Mouse (Mus musculus) G1E (cell line): ENCODE measurements around the gene Hist2h2bb. TPM values are rescaled to one million over a fixed set of nuclear protein-coding genes. Genes with fewer than 3 reads are reported as not detected.

Source experiments
- ATAC-seq: 2 replicates; pipeline ENCODE4 v1.8.0; 2016; ENCODE audit warnings: mild to moderate bottlenecking; ENCODE audit not compliant: insufficient number of reproducible peaks, poor library complexity, low FRiP score, severe bottlenecking; ENCODE audit errors: extremely low read depth
- DNase-seq: peaks from one replicate; pipeline ENCODE4 v3.0.0; 2012; ENCODE audit warnings: low spot score
- H3K27me3 ChIP-seq: 2 replicates; pipeline ENCODE4 v1.6.1; 2012; ENCODE audit warnings: mild to moderate bottlenecking, low read length, inconsistent platforms; ENCODE audit not compliant: insufficient read depth
- H3K36me3 ChIP-seq: replicated peaks from 2 replicates; pipeline ENCODE3; 2012; ENCODE audit warnings: mild to moderate bottlenecking, inconsistent platforms
- H3K4me1 ChIP-seq: 2 replicates; pipeline ENCODE4 v1.6.1; 2012; ENCODE audit warnings: low read depth, low read length, inconsistent platforms, mixed read lengths; ENCODE audit not compliant: insufficient read depth
- H3K4me3 ChIP-seq: 2 replicates; pipeline ENCODE4 v1.5.1; 2012; ENCODE audit warnings: low read depth, mild to moderate bottlenecking, inconsistent platforms, low read length, moderate library complexity, mixed read lengths
- H3K9me3 ChIP-seq: replicated peaks from 2 replicates; pipeline ENCODE4 v1.6.1; 2012; ENCODE audit warnings: inconsistent platforms
- CTCF ChIP-seq: IDR thresholded peaks from 2 replicates; pipeline ENCODE4 v1.5.1; 2012; ENCODE audit warnings: low read depth, low read length, inconsistent platforms, mixed read lengths
- GATA1 ChIP-seq: IDR thresholded peaks from 2 replicates; pipeline ENCODE4 v1.6.1; 2012; ENCODE audit warnings: borderline replicate concordance, low read length, inconsistent platforms, mixed read lengths
- GATA2 ChIP-seq: IDR thresholded peaks from 2 replicates; pipeline ENCODE4 v1.6.1; 2012; ENCODE audit warnings: low read depth, low read length, inconsistent platforms, borderline replicate concordance
- POLR2AphosphoS5 ChIP-seq: IDR thresholded peaks from 2 replicates; pipeline ENCODE4 v1.6.1; 2012; ENCODE audit warnings: low read depth, low read length, inconsistent platforms; ENCODE audit not compliant: insufficient replicate concordance
- TAL1 ChIP-seq: conservative IDR thresholded peaks from 2 replicates; pipeline ENCODE4 v1.6.1; 2012; ENCODE audit warnings: low read depth, low read length, inconsistent platforms, mixed read lengths
- polyA plus RNA-seq: library from polyadenylated mRNA; stranded (reverse); fragments of >175 nt; gene quantifications from 2 replicates; pipeline ENCODE4 v1.2.3, GENCODE M21; 2012
- total RNA-seq, 2 experiments: library from RNA; stranded (forward) in 1 of 2; stranded (reverse) in 1 of 2; fragments of 200-1000 nt in 1 of 2; fragments of >200 nt in 1 of 2; fragmentation: Nextera tagmentation in 1 of 2; gene quantifications; 2 replicates each; pipeline ENCODE4 v1.2.3; 2014 to 2017

Gene Hist2h2bb
- total and polyA plus RNA-seq, 3 experiments: 0.29 to 8,372 (median 2,071) TPM

DNA sequence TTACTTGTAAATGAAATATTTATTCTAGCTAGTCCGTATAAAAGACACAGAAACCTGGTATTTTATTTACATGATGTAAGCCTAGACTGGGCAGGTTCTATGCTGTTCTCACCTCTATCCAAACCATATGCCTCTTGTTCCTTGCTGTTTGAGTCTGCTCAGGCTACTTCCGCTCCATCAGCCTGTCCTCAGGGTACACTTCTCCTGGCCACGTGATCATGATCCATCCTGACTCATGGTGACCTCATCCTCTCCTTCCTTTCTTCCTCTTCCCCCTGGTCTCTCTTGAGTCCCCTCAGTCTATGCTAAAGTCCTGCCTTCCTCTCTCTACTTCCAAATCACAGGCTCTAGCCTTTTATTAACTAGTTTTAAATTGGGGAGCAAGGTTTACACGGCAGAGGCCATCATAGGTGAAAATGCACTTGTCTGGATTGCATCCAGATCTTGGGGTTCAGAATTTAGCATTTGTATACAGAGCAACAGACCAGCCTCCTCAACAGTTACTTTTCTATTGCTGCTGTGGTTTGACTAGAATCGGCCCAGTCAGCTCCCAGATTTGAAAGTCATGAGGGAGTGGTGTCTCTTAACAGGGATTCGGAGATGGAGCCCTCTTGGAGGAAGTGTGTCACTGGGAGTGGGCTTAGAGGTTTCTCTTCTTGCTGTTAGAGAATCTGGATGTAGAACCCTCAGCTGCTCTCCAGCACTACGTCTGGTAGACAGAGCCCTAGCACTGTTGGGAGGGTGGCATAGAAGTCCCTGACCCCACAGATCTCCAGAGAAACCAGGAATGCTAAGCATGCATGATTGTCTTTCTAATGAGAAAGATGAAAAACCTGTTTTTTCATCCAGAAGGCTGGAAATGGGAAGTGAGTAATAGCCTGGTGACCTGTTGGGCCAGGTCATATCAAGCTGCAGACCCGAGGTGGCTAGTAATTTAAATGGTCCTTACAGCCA is 42.6 kb upstream of the Hist2h2bb start:
- Histone ChIP-seq H3K9me3 (peaks cover 6% of the 10 kb centered on the region), H3K27me3 (no peaks in the 10 kb centered on the region), H3K4me1 (peaks cover 32% of the 10 kb centered on the region), H3K36me3 (no peaks in the 10 kb centered on the region), H3K4me3 (no peak overlapping the region)
- ATAC-seq: no peak
- DNase-seq: no peak
- TF ChIP-seq TAL1: no peak
- no peak for TF ChIP-seq POLR2AphosphoS5
- no peak for TF ChIP-seq GATA1
- no peak for TF ChIP-seq CTCF
- TF ChIP-seq GATA2: no peak

DNA sequence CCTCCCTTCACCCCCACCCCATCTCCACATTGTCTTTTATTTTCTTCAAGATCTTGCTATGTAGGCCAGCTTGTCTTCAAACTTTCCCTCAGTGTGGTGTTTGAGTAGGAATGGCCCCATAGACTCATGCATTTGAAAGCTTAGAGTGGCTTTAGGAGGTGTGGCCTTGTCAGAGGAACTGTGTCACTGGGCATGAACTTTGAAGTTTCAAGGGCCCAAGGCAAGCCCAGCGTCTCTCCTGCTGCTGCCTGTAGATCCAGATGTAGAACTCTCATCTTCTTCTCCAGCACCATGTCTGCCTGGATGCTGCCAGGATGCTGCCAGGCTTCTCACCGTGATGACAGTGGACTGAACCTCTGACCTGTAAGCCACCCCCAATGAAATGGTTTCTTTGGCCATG is 40.7 kb upstream of the Hist2h2bb start:
- Histone ChIP-seq H3K4me1 (peaks cover 32% of the 10 kb centered on the region), H3K27me3 (no peaks in the 10 kb centered on the region), H3K9me3 (no peaks in the 10 kb centered on the region), H3K36me3 (no peaks in the 10 kb centered on the region), H3K4me3 (no peak overlapping the region)
- TF ChIP-seq CTCF (no peak), TAL1 (no peak), GATA1 (no peak), GATA2 (no peak), POLR2AphosphoS5 (no peak)
- DNase-seq: no peak
- ATAC-seq: no peak

DNA sequence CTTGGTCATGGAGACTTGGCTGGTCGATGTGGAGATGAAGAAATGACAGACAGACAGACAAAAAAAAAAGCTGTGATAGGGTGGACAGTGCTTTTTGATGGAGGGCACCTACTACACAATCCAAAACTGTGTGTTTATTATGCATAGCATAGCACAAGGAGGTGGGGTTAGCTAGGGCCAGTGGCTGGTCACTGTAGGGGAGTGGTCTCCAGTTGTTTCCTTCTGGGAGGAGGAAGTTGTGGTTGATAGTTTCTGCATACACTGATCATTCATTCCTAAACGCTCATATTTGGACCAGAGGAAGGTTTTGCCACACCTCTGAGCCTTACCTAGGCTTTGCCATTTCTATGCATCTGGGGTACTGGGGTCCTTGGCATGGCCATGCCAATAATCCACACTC is 39.1 kb upstream of the Hist2h2bb start:
- no peak for DNase-seq
- ATAC-seq: no peak
- Histone ChIP-seq H3K4me3 (no peak overlapping the region), H3K4me1 (peaks cover 27% of the 10 kb centered on the region), H3K9me3 (no peaks in the 10 kb centered on the region), H3K27me3 (no peaks in the 10 kb centered on the region), H3K36me3 (no peaks in the 10 kb centered on the region)
- TF ChIP-seq CTCF: no peak
- TF ChIP-seq TAL1: no peak
- TF ChIP-seq POLR2AphosphoS5: no peak
- no peak for TF ChIP-seq GATA1
- TF ChIP-seq GATA2: no peak

DNA sequence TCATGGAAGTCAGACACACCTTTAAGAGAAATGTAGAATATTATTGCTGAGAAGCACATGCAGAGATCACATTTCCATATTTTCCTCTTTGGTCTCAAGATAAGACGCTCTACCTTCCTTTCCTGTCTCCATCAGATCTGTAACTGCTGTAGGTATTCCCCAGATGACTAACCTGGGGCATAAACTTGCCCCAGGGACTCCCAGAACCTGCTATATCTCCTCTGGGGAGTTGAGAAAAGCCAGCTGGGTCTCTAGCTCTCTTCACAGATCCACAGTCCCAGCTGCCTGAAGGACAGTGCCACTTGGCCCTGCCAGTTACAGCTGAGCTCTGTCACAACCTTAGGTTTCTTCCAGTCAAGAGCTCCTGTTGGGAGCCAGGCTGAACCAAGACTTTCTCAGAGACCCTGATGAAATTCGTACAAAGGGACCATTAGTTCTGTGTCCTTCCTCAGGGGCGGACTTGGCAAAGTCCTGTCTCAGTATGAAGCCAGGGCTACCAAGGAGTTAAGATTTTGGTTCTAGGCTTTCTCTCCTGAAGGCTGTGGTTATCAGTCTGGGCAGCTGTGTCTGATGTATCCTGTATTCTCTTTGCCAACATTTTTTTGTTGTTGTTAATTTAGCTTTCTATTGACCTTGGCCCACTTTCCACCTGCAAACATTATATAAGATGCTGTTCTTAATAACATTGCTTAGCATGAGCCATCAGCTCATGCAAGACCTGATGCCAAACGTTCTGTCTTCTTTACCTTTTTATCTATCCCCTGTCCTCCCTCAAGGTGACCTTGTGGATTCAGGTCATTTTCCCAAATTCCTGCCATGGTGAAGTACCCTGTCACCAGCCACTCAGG is 38.4 kb upstream of the Hist2h2bb start:
- ATAC-seq (no peak), DNase-seq (no peak)
- Histone ChIP-seq H3K36me3 (no peaks in the 10 kb centered on the region), H3K4me1 (peaks cover 24% of the 10 kb centered on the region), H3K4me3 (no peak overlapping the region), H3K9me3 (no peaks in the 10 kb centered on the region), H3K27me3 (no peaks in the 10 kb centered on the region)
- TF ChIP-seq GATA1 (no peak), TAL1 (no peak), POLR2AphosphoS5 (no peak), GATA2 (no peak), CTCF (no peak)

DNA sequence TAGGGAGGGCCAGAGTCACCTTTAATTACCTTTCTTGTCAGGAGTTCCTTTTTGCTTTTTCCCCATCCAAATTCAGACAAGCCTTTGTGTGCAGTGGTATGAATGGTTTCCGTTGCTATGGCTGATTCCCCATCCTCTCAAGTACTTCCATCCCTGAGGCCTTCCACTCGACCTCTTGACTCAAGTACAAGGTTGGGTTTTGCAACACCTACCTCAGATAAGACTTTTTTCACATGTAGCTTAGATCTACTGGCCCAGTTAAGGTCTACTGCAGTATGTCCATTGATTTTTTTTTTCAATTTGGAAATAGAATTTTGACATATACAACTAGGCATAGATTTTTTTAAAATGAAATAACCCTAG is 37.8 kb upstream of the Hist2h2bb start:
- no peak for TF ChIP-seq POLR2AphosphoS5
- no peak for TF ChIP-seq GATA2
- no peak for TF ChIP-seq GATA1
- TF ChIP-seq TAL1: no peak
- TF ChIP-seq CTCF: no peak
- H3K36me3 ChIP-seq: no peaks in the 10 kb centered on the region
- no peak overlapping the region for H3K4me3 ChIP-seq
- no peaks in the 10 kb centered on the region for H3K9me3 ChIP-seq
- no peak for ATAC-seq
- no peak for DNase-seq
- no peaks in the 10 kb centered on the region for H3K27me3 ChIP-seq
- peaks cover 23% of the 10 kb centered on the region for H3K4me1 ChIP-seq

DNA sequence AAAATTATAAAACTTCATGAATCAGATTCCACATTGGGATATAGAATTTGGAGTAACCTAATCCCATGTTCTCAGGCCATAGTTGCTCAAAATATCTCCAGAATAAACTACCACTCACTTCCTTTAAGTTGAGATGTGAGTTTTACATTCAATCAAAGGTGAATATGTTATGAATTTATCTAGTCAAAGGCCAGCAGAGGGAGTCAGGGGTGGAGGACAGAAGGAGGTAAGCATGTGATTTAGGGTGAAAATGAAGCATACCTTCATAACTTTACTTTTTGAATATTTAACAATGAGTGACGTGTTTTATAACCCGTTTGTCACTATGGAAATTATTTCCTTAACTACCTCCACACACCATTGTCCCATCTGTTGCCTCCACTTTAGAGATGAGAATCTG is 34.6 kb upstream of the Hist2h2bb start:
- Histone ChIP-seq H3K4me1 (peaks cover 31% of the 10 kb centered on the region), H3K36me3 (no peaks in the 10 kb centered on the region), H3K4me3 (no peak overlapping the region)

More for the DNA sequence above, 34.6 kb upstream of the Hist2h2bb start:
- no peak for ATAC-seq
- Histone ChIP-seq H3K27me3 (no peaks in the 10 kb centered on the region), H3K9me3 (no peaks in the 10 kb centered on the region)
- no peak for TF ChIP-seq GATA2
- DNase-seq: no peak
